Mouse (Mus musculus) regulatory T cell (primary cell): ENCODE results near the gene Tm6sf2.
"Not testable (repeated sequence)": the region's sequence is repeated elsewhere in the genome, so short reads cannot be mapped to it uniquely, and the experiment has no call there.

ENCODE experiments used
- in situ Hi-C: fragments of 300-600 bp; cut with MboI, MseI; formaldehyde crosslinking; loops from one replicate; pipeline ENCODE4 v1.15.1; 2025; ENCODE audit warnings: high pct_unique_total_duplicates

The Tm6sf2 gene

DNA sequence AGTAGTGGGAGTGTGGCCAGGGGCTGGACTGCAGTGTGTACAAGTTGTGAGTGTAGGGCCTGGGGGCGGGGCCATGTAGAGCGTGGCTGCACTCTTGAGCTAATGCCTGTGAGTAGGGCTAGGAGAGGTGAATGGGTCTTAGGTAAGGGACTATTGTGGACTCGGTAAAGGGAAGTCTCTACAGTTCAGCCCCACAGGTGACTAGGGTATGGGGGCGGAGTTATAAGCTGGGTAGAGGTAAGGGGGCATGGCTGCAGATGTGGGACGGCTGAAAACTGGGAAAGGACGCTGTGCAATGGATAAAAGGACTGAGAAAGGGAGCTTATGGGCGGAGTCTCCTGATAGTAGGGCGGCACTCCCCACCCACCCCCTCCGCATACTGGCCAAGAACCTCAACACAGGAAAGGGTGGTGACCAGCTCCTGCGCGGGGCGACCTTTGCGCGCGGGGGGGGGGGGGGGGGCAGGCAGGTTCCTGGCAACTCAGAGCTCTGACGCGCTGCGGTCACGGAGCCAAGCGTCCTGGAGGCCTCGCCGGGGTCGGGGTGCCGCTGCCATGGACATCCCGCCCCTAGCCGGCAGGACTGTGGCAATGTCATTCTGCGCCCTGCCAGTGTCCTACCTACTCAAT lies at the start of gene Tm6sf2:
Gene Tm6sf2 (plus strand): TSS at position 484 of the 629 bp plus-strand sequence.
- in situ Hi-C loops: loop anchor here (10.0 kb wide), 1 partner anchor 1898 kb away; no protein-coding TSS in a partner anchor

DNA sequence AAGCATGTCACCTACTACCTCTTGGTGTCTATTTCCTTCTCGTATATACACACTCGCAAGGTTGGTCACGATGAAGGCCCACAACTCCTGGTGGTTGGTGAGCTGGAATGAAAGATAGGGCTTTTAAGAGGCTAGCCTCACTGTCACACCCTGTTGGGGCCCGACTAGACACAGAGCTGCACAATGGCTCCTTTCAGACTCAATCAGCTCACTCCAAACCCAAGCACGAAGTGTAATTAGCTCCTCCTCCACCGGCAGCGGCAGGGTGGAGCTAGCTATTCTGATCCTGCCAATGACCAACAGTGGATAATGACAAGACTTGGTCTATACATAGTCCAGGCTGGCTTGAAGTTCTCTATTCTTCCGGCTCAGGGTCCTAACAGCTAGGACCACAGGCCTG lies 49.1 kb upstream of the Tm6sf2 start:
- in situ Hi-C loops: no loop called here

DNA sequence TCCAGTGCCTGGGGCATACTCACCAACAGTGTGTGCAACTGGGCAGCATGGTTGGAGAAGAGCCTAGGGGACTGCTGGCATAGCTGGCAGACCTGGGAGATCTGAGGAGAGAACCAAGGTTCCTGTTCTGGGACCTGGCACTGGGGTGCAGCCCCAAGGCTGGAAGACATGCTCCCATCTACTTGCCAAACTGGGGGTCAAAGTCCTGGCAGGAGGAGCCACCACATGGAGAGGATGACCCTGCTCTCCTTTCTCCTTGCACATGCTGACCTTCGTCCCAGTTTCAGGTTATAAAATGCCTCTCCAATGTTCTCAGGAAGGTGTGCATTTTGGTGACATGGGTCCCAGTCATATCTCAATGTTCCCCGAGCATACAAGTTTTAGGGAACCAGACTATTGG lies 46.6 kb upstream of the Tm6sf2 start:
- in situ Hi-C loops: no loop called here

DNA sequence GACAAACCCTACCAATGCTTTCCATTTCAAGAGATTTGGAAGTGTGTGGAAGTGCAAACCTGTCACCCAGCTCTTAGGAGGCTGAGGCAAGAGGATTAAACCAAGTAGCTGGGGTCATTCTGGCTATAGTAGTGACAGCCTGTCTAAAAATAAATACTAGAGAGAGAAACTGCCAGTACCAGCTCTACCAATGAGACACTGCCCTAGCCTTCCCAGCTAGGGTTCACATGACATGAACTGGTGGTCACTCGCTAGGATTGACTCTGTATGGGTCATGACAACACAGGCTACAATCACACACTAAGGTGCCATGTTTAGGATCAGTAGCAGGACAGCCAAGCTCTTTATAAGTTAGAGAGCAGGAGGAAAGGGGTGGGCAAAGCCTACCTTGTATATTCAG lies 42.5 kb upstream of the Tm6sf2 start:
- in situ Hi-C loops: no loop called here

DNA sequence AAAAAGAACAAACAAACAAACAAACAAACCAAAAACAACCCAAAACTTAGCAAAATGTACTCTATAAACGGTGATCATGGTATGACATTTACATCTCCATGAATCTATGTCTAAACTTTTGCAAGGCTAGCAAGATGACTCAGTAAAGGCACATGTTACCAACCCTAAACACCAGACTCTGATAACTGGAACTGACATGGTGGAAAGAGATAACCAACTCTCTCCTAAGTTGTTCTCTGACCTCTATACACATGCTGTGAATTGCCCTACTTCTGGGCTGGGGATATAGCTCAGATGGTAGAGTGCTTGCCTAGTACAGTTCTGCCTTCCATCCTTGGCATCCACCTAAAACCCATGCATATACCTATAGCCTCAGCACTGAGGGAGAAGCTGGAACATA lies 34.7 kb upstream of the Tm6sf2 start:
- in situ Hi-C loops: no loop called here

DNA sequence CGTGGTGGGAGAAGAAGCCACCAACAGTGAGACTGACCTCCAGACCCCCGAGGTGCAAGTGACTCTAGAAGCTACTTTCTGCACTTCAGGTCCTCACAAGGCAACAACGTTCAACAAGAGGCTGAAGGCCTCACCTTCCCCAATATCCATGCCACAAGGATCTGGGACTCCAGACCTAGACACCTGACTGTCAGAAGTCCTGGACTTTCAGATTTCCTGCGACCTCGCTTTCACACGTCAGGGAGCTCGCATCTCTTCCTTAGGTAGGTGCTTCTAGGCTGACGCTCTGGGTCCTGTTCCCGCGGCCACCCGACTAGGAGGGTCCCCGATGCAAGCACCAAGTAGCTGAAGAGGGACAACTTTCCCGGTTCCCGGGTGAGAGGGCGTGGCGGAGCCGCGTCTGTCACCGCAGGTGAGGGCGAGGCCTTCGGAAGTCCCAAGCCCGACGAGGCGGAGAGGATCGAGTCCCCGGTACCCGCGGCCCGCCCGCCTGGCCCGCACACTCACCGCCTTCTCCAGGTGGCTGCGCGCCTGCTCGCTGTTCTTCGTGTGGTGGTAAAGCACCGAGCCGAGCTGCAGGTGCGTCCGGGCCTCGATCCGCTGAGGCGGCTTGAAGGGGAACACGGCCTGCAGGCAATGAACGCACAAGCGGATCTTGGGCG lies 30.7 kb upstream of the Tm6sf2 start:
- in situ Hi-C loops: no loop called here

DNA sequence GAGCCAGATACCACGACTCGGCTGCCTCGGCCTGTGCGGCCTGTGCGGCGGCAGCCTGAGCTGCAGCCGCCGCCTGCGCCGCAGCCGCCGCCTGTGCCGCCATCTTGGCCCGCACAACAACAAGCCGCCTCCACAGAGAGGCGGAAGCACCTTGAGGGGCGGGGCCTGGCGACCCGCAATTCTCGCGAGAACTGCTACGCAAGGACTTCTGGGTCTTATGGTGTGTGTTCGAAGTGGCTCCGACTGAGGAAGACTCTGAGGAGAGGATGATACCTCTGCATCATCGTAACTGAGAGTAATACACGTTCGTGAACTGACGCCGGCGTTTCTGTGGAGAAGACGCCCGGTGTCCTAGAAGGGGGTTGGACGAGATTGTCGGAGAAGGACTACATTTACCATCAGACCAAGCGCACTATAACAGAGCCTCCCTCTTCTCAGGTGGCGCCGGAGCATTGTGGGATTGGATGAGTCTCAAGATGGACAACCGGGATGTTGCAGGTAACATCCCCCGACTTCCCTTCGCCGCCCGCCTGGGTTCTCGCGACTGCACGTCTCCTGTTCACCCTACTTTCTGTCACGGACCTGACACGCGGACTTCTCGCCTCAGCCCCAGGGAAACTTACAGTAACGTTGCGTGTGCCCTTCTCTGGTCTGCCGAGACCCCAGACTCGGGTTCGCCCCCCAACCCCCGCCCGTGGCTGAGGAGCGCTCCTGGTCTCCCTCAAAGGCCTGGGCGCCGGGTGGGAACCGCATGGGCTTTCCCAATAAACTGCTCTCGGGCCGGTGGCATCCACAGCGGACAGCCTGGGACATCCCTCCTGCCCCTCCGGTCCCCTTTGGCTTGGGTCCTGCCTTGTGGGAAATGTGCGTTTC lies 29.9 kb upstream of the Tm6sf2 start, which contains the start of the genes Mau2 and Sugp1:
Gene Mau2 (minus strand): TSS at position 152 of the 873 bp plus-strand sequence.
Gene Sugp1 (plus strand): TSS at position 231 of the 873 bp plus-strand sequence.
- in situ Hi-C loops: no loop called here

DNA sequence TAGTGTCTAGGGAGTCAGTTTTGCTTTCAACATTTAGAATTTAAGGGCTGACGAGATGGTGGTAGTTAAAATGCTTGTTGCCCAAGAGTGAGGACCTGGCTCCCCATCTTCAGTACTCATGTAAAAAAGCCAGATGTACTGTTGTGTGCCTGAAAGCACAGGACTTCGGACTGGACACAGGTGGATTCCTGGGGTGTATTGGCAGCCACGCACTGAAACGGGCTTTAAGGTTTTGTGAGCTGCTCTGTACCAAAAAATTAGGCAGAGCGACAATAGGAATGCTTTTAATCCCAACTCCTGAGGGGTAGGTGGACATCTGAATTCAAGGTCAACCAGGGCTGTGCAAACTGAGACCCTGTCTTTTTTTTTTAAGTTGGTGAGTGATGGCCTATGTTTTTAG lies 28.7 kb upstream of the Tm6sf2 start:
- in situ Hi-C loops: no loop called here

DNA sequence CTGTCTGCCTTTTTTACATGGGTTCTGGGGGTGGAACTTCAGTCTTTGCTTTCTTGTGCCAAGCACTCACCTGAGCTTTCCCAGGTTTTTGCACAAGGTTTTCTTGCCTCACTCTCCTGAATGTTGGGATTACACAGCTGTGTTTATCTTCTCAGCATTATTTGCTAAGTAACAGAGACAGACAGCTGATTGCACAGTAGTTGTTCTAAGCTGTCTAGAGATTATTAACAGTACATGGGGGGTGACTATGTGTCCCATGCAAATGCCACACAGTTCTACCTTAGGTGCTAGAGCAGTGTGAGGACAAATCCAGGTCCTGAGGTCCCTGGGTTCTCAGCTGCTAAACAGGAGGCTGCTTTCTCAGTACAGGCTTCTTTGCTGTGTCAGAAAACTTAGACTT lies 23.1 kb upstream of the Tm6sf2 start:
- in situ Hi-C loops: no loop called here

DNA sequence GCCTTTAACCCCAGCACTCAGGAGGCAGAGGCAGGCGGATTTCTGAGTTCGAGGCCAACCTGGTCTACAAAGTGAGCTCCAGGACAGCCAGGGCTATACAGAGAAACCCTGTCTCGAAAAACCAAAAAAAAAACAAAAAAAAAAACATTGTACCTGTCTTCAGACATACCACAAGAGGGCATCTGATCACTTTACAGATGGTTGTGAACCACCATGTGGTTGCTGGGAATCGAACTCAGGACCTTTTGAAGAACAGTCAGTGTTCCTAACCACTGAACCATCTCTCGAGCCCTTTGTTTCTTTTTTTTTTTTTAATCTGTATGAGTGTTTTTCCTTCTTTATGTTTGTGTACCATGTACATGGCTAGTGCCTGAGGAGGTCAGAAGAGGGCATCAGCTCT lies 22.3 kb upstream of the Tm6sf2 start:
- in situ Hi-C loops: not testable (repeated sequence)

DNA sequence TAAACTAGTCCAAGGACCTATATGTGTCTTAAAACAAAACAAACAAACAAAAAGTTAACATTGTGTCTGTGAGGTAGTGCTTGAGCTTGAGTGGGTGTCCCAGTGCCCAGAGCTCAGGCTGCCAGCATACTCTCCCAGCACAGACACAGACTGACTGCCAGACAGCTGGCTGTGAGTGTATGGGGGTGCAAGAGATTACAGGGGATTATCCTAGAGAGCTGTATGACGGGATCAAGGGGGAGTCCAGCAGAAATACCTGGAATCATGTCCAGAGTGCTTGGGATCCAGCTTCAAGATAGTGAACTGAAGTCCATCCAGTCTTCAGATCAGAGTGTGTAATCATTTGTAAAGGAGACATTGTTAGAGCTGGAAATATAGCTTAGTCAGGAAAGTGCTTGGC lies 15.0 kb upstream of the Tm6sf2 start:
- in situ Hi-C loops: no loop called here

DNA sequence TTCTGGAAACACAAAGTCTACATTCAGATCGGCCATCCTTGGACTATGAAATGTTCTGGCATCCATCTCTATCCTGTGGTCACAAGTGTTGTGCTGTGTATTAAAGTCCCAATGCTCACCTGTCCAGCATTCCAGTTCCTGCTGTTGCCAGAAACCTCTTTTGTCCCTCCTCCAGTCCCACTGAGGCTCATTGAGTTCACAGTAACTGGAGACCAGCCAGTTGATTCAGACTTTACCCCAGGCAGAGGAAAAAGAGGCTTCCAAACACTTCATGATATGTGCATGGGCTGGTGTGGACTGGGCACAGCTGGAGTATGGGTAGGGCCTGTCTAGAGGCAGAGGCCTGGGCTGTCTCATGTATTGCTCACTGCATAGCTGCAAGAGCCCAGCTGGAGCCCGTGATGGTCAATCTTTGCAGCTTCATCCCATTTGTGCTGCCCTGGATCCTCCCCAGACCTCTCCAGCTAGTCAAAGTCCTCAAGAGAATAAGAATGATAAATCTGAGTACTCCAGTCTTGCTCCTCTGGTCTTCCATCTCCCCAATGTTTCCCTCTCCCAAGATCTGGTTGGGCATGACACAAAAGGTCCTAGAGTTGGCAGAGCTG lies 786 bp upstream of the Tm6sf2 start:
- in situ Hi-C loops: loop anchor here (10.0 kb wide), 1 partner anchor 1897 kb away; no protein-coding TSS in a partner anchor

DNA sequence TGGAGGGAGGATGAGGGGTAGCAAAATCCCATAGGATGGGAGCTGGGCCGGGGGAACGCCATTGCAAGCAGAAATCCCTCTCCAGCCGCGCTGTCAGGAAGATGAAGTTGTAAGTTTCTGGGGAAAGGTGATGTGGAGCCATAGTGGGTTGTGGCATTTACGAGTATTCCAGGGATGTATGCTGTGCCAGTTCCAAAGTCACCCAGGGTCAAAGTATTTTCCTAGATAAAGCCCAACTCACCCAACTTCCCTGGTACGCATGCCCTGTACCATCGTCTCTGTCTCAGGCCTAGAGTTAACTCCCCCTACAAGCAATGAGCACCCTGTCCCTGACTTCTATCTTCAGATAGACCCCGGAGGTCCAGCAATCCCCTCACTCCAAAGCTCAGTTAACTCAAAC lies 396 bp downstream of the Tm6sf2 start:
- in situ Hi-C loops: loop anchor here (10.0 kb wide), 1 partner anchor 1898 kb away; no protein-coding TSS in a partner anchor

DNA sequence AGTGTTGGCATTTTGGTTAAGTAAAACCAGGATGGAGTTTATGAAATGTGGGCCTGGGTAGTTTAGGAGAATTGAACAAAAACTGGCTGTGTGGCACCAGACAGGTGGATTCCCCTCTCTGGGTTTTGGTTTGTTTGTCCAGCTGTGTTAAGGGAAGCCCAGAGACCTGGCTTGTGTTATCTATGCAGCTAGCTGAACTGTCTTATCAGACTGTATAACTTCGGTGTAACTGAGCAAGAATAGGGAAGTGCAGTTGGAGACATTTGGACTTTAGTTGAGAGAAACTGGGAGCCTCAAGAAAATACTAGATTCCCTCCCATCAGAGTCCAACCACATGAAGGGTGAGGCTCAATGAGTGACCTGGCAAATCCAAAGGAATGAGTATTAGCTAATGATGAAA lies 958 bp downstream of the Tm6sf2 start:
- in situ Hi-C loops: loop anchor here (10.0 kb wide), 1 partner anchor 1899 kb away; no protein-coding TSS in a partner anchor

DNA sequence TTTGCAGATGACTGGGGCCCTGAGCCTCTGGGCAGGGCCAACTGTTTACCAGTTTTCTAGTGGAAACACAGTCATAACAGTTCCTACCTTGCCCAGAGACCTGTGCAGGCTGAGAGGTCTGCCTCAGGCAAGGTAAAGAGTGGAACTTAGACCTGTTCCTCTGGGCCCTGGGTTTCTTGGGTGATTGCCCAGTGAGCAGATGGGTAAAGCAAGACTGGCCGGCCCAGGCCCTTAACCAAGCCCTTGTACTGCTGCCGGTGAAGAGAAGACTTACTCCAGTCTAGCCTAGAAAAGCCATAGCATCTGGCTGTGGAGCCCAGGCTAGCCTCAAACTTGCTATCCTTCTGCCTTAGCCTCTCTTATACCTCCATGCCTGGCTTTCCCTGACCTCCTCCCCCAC lies 9.3 kb downstream of the Tm6sf2 start:
- in situ Hi-C loops: no loop called here

DNA sequence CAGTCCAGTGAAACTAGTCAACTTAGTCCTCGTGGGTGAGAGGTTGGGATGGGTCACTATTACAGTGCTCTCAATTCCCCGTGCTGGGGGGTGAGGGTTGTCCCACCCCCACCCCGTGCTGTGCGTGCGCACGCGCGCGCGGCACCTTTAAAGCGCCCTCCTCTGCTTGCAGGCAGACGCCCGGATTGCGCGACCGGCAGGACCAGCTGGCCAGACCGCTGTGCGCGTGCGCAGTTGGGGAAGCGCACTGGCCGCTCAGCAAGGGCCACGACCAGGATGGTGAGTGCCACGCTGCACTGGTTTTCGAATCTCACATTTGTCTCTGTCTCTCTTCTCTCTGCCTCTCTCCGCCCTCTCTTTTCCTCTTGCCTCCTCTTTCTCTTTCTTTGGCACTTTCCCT lies 10.6 kb downstream of the Tm6sf2 start, which contains the start of gene Hapln4:
Gene Hapln4 (plus strand): TSS at position 173 of the 400 bp plus-strand sequence.
- in situ Hi-C loops: no loop called here

DNA sequence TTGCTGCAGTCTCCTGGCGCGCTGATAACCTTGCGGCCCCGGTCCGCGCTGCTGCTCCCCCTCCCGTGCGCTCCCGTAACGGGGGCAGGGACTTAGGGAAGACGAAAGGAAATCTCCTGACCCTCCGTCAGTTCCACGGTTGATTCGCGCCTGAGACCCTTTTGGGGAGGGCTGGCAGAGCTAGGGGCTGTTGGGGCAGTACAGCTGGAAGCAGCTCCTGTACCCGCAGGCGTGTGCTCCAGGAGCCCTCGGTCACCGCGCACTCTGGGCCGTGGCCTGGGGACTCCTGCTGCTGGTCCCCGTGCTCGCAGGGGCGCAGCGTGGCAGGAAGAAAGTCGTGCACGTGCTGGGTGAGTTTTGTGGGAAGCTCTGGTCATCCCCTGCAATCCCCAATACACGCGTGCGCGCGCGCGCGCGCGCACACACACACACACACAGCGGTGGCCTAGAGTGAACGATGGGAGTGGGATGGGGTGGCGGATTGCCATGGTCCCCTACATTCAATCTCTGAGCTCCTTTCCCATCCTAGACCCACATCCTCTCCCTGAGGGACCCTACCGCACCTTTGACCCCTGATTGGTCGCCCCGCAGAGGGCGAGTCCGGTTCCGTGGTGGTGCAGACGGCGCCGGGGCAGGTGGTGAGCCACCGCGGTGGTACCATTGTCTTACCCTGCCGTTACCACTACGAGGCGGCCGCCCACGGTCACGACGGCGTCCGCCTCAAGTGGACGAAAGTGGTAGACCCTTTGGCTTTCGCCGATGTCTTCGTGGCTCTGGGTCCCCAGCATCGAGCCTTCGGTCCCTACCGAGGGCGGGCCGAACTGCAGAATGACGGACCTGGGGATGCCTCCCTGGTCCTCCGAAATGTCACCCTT lies 11.7 kb downstream of the Tm6sf2 start:
- in situ Hi-C loops: no loop called here

DNA sequence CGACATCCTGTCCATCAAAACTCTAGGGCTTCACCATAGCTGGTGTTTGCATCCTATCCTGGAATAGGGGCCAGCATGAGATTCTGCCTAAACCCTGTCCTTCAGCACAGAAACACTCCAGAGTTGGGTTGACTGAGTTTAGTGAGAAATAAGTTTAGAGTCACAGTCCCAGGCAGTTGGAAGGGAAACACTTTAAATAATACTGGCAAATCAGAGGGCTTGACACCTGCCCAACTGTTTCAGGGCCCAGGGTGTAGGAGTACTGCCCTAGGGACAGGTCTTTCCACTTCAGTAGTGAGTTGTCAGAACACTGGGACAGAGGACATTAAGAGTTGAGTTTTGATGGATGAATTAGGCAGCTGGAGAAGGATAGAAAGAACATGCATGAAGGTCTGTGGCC lies 13.4 kb downstream of the Tm6sf2 start:
- in situ Hi-C loops: no loop called here

DNA sequence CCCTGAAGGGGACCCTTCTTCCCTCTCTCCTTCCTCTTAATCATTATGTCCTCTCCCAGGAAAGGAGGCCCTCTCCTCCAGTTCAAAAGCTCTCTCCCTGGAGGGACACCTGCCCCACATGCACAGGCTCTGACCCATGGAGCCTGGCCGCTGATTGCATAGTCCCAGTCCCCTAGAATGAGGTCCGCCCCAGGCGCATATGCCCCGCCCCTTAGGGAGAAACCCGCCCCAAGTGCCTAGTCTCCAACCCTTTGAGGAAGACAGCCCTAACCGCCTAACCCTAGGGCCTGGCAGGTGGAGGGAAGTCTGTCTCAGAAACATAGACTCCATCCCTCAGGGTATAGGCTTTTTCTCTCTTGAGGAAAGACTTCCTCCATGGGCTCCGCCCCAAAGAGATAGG lies 14.5 kb downstream of the Tm6sf2 start:
- in situ Hi-C loops: no loop called here

DNA sequence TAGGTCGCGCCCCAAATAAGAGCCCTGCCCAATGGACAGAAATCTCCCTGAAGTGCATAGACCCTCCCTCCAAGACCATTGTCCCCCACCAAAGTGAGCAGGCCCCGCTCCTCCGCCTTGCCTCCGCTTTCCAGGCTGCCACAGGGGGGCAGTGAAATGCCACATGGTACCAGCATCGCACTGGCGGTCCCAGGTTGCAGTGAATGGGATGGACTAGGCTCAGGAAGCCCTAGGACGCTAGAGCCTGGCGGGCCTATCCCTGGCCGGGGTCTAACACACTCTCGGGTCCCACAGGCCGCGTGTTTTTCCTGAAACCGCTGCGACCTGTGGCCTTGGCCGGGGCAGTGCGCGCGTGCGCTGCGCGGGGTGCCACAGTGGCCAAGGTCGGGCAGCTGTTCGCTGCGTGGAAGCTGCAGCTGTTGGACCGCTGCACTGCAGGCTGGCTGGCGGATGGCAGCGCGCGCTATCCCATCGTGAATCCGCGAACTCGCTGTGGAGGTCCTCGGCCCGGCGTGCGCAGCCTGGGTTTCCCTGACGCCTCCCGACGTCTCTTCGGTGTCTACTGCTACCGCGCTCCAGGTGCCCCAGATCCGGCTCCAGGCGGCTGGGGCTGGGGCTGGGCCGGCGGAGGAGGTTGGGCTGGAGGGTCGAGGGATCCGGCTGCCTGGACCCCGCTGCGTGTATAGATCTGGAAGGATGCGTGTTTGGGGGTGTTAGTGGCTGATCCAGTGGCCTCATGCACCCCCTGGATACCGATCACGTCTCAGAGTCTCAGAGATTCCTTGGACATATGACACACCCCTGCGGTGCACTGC lies 15.3 kb downstream of the Tm6sf2 start:
- in situ Hi-C loops: no loop called here
